Mouse (Mus musculus) kidney, adult 2 months (tissue): ENCODE data around the gene Cd300ld5. TPM values are rescaled to one million over a fixed set of nuclear protein-coding genes. Genes with fewer than 3 reads are reported as not detected.
"Not testable (repeated sequence)": the region's sequence is repeated elsewhere in the genome, so short reads cannot be mapped to it uniquely, and the experiment has no call there.

Experiments
- DNase-seq: peaks from one replicate; pipeline ENCODE4 v3.0.0; 2021
- H3K27ac ChIP-seq: fragments of 200-500 bp; 2 replicates; pipeline ENCODE4 v1.5.1; 2012; ENCODE audit warnings: low read depth, low read length, control low read depth, inconsistent platforms; ENCODE audit not compliant: insufficient read depth
- H3K27me3 ChIP-seq: fragments of 200-500 bp; replicated peaks from 2 replicates; pipeline ENCODE4 v1.6.1; 2012; ENCODE audit warnings: mild to moderate bottlenecking, moderate library complexity, low read length, inconsistent platforms; ENCODE audit not compliant: control insufficient read depth, insufficient read depth
- H3K36me3 ChIP-seq: fragments of 200-500 bp; 2 replicates; pipeline ENCODE4 v1.6.1; 2012; ENCODE audit warnings: mild to moderate bottlenecking, moderate library complexity, low read length, inconsistent platforms; ENCODE audit not compliant: control insufficient read depth, insufficient read depth
- H3K4me1 ChIP-seq: fragments of 200-500 bp; 2 replicates; pipeline ENCODE4 v1.6.1; 2011; ENCODE audit warnings: low read length; ENCODE audit not compliant: control insufficient read depth, insufficient read depth
- H3K4me3 ChIP-seq: fragments of 200-500 bp; 2 replicates; pipeline ENCODE4 v1.5.1; 2011; ENCODE audit warnings: mild to moderate bottlenecking, low read depth, low read length, control low read depth; ENCODE audit not compliant: insufficient read depth
- CTCF ChIP-seq: fragments of 200-500 bp; conservative IDR thresholded peaks from 2 replicates; pipeline ENCODE4 v1.5.1; 2011; ENCODE audit warnings: low read depth, mild to moderate bottlenecking, control low read depth, low read length, moderate library complexity, mixed read lengths; ENCODE audit not compliant: insufficient read depth, insufficient read length
- POLR2A ChIP-seq: fragments of 200-500 bp; IDR thresholded peaks from one replicate; pipeline ENCODE4 v1.6.1; 2011; ENCODE audit warnings: low read depth, low read length, control low read depth
- WGBS: fragments of 180-500 bp; shearing (Covaris S2); methylation state at CpG from one replicate; pipeline ENCODE4 v1.1.7; 2018; 5-methylcytosine and 5-hydroxymethylcytosine counted together
- polyA plus RNA-seq: library from polyadenylated mRNA; depleted of rRNA; stranded (reverse); fragments of >200 nt; gene quantifications from 2 replicates; pipeline ENCODE4 v1.2.3, GENCODE M21; 2012

Cd300ld5 gene
- polyA plus RNA-seq, 1 experiment = 3.6 TPM

DNA sequence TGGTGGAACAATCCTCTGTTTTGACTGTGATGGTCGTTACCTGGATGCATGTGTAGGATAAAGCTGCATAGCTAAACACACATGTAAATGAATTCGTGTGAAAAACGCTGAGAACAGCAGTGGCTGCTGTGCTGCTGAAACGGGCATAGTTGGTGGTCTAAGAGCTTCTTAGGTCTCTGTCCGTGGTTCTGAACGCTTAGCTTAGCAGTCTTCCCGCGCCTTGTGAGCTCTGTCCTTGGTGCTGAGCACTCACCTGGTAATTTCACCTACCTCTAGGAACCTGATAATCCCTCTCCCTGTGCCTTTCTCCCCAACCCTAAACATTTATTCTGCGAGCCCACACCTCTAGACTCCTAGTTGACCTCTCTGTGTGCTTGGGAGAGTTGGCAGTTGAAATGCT, 14.6 kb upstream of the Cd300ld5 start:
- 2% methylated on average over 9 of the region's 9 CpGs for WGBS
- no peaks in the 10 kb centered on the region for H3K36me3 ChIP-seq
- H3K4me1 ChIP-seq = no peaks in the 10 kb centered on the region
- H3K27me3 ChIP-seq = no peaks in the 10 kb centered on the region
- H3K4me3 ChIP-seq = no peak overlapping the region
- TF ChIP-seq CTCF (no peak), POLR2A (no peak)
- no peak overlapping the region for H3K27ac ChIP-seq
- peak; percentile 29 for DNase-seq

DNA sequence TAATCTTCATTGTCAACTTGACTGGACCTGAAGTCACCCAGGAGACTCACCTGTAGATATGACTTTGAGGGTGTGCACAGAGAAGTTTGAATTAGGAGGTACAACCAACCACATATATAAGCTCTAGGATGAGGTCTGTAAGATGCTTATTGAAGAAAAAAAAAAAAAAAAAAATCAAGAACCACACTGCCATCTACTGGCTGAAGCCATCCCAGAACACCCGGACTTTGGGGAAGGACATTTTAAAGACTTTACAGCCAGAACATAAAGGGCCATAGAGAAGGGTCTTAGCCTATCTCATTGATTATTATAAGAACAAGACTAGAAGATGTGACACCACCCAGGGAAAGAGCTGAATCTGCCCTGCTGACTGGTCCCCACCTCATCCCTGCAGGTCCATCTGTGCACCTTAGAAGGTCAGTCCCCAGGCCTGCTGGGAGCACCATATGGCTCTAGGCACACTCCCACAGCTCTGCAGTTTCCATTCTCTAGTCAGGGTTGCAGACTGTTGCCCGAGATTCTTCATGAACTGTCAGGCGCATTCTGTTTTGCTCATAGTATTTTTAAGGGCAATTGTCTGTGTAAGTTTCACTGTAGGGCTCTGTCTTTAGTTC, 11.8 kb upstream of the Cd300ld5 start:
- no peak overlapping the region for H3K27ac ChIP-seq
- WGBS = 37% methylated on average over 3 of the region's 3 CpGs
- DNase-seq = no peak
- H3K36me3 ChIP-seq = no peaks in the 10 kb centered on the region
- no peaks in the 10 kb centered on the region for H3K4me1 ChIP-seq
- no peaks in the 10 kb centered on the region for H3K27me3 ChIP-seq
- TF ChIP-seq POLR2A = no peak
- TF ChIP-seq CTCF = no peak
- no peak overlapping the region for H3K4me3 ChIP-seq

DNA sequence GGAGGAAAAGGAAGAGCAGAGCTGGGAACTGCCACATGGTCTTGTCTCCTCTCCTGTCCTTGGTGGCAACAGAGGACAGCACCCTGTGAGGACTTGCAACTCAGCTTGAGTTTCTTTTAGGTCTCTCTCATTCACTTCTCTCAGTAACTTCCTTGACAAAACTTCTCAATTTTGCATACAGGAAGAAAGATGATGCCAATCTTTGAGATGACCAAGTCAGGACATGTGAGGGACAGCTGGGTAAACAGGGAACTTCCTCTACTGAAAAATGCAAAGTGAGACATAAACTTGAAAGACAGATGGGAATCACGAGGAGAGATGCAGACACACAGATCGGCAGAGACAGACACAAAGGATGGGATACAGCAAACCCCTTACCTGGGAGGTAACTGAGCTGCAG, 10.7 kb upstream of the Cd300ld5 start, which contains the start of gene Cd300ld3:
Gene Cd300ld3, minus strand, starts transcription at position 151 of the 400 bp plus-strand sequence.
- Histone ChIP-seq H3K4me3 (no peak within 1 kb of the TSS), H3K36me3 (no peaks in the 10 kb centered on the region), H3K27ac (no peak within 1 kb of the TSS), H3K27me3 (no peaks in the 10 kb centered on the region), H3K4me1 (no peaks in the 10 kb centered on the region)
- WGBS = 71% methylated on average over 2 of the region's 2 CpGs
- no peak for TF ChIP-seq CTCF
- TF ChIP-seq POLR2A = no peak
- DNase-seq = no peak

DNA sequence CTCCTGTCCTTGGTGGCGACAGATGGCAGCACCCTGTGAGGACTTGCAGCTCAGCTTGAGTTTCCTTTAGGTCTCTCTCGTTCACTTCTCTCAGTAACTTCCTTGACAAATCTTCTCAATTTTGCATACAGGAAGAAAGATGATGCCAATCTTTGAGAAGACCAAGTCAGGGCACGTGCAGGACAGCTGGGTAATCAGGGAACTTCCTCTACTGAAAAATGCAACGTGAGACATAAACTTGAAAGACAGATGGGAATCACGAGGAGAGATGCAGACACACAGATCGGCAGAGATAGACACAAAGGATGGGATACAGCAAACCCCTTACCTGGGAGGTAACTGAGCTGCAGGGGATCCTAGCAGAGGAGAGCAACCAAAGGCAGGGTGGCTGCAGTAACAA, 10.7 kb downstream of the Cd300ld5 start, which contains the start of gene Cd300ld4:
Gene Cd300ld4, minus strand, starts transcription at position 101 of the 400 bp plus-strand sequence.
- not testable (repeated sequence) for H3K36me3 ChIP-seq, H3K27me3 ChIP-seq, H3K4me3 ChIP-seq, H3K27ac ChIP-seq, DNase-seq, H3K4me1 ChIP-seq
- WGBS = no CpG with 5 or more reads among the region's 6 CpGs

GRCm38 (mm10) chr11:115016093-115016492, 21.5 kb downstream of the Cd300ld5 start, which contains the start of gene Cd300ld2:
Cd300ld2 (minus strand) TSS chr11:115016193.
- no CpG with 5 or more reads among the region's 7 CpGs for WGBS
- not testable (repeated sequence) for H3K4me1 ChIP-seq, H3K36me3 ChIP-seq, DNase-seq, H3K4me3 ChIP-seq, H3K27me3 ChIP-seq, H3K27ac ChIP-seq

GRCm38 (mm10) chr11:115004070-115004469, 33.5 kb downstream of the Cd300ld5 start:
- no peaks in the 10 kb centered on the region for H3K36me3 ChIP-seq
- no peak overlapping the region for H3K27ac ChIP-seq
- DNase-seq = no peak
- H3K4me1 ChIP-seq = no peaks in the 10 kb centered on the region
- WGBS = 83% methylated on average over 5 of the region's 5 CpGs
- H3K27me3 ChIP-seq = no peaks in the 10 kb centered on the region
- H3K4me3 ChIP-seq = no peak overlapping the region
- TF ChIP-seq CTCF (no peak), POLR2A (no peak)

DNA sequence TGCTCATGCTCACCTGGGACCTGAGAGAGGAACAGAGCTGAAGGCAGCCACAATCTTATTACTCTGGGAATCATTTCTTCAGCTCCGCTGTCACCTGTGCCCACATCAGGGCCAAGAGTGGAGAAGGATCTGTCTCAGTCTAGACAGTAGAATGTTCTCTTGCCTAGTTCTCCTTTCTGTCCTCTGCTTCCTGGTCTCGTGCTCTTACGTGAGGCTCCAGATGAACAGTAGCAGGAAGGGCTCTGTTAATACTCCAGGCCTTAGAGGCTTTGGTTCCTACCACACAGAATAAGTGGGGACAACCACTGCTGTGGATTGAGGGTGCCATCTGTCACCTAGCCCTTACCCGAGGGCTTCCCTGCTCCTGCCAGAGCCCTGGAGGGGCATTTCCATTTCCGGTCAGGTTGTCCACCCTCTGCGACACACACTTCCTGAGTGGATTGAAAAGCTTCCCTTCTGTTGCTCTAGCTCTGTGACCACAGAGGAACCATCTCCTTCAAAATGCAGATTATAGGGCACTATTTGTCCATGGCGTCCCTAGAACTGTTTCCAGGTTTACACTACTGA, 36.0 kb downstream of the Cd300ld5 start, which contains the start of gene Cd300c2:
Gene Cd300c2, minus strand, starts transcription at position 407 of the 567 bp plus-strand sequence.
- TF ChIP-seq POLR2A (no peak), CTCF (no peak)
- H3K36me3 ChIP-seq = no peaks in the 10 kb centered on the region
- H3K4me1 ChIP-seq = no peaks in the 10 kb centered on the region
- 76% methylated on average over 7 of the region's 7 CpGs for WGBS
- H3K27me3 ChIP-seq = no peaks in the 10 kb centered on the region
- H3K4me3 ChIP-seq = no peak within 1 kb of the TSS
- no peak for DNase-seq
- no peak within 1 kb of the TSS for H3K27ac ChIP-seq
